11 mouse cellular contexts compared by ENCODE assay signal in genomic region chr11:96873601-96874140, GRCm38 (mm10). TPM values are rescaled to one million over a fixed set of nuclear protein-coding genes. Genes with fewer than 3 reads are reported as not detected.
DNase-seq lines count a peak whose midpoint lies in the region; ATAC-seq and TF ChIP-seq lines count a peak whose summit lies in the region.
"Had no signal": no experiment of that assay in that cellular context is flagged by ENCODE, and none has a peak within 500 bp of the region (broad histone marks: within the 10 kb centered on the region; RNA-seq: fewer than 3 reads in every experiment).

No protein-coding gene starts in this region.

- ATAC-seq in midbrain, embryonic 12.5 days (ENCODE audit: low FRiP score, low read depth), result 0 out of 2 replicates have a peak, but pooled peaks have one; percentile 4
- no peak for ATAC-seq in activated CD4-positive, CD25-positive, alpha-beta regulatory T cell, adult 4 months
- ATAC-seq: Patski had no signal

- no peaks in the 10 kb centered on the region for H3K9me3 ChIP-seq in E14TG2a.4 (ENCODE audit: low read length)
- H3K9me3 ChIP-seq in midbrain, embryonic 12.5 days, result no peaks in the 10 kb centered on the region

- H3K4me1 ChIP-seq in E14TG2a.4 (replicated peaks; ENCODE audit: low read depth, low read length), result peaks cover 50% of the 10 kb centered on the region
- H3K4me1 ChIP-seq in midbrain, embryonic 12.5 days, result peaks cover 66% of the 10 kb centered on the region

- peak; percentile 83 for DNase-seq in embryo, embryonic 10.5 days (ENCODE audit: low spot score)
- peak; percentile 68 for DNase-seq in gastrocnemius, postnatal 10 days
- no peak for DNase-seq in cerebellum, postnatal 36 days
- no peak for DNase-seq in adipocyte (ENCODE audit: low spot score)
- DNase-seq in cerebellum, adult 11-12 months, result no peak
- DNase-seq: cerebellum, adult 11 months had no signal

- 5% methylated on average over 11 of the region's 11 CpGs for WGBS in midbrain, embryonic 12.5 days

- H3K36me3 ChIP-seq in E14TG2a.4 (ENCODE audit: insufficient read depth, low read length), result no peaks in the 10 kb centered on the region
- H3K36me3 ChIP-seq in midbrain, embryonic 12.5 days, result no peaks in the 10 kb centered on the region

- H3K4me3 ChIP-seq in E14TG2a.4 (replicated peaks; ENCODE audit: low read length), result peak overlapping the region; percentile 10; the same call in 1 of the 2 replicates
- H3K4me3 ChIP-seq in midbrain, embryonic 12.5 days, result no peak overlapping the region

- peak overlapping the region; percentile 48 for H3K4me2 ChIP-seq in midbrain, embryonic 12.5 days (replicated peaks)

- peak overlapping the region; percentile 100 for H3K27ac ChIP-seq in midbrain, embryonic 12.5 days (replicated peaks)
- H3K27ac ChIP-seq: macrophage had no signal

- peak overlapping the region; percentile 67 for H3K9ac ChIP-seq in midbrain, embryonic 12.5 days (replicated peaks)

- no peak for TF ChIP-seq CTCF in E14TG2a.4 (conservative IDR thresholded peaks at IDR 0.05; ENCODE audit: low read length)

- peaks cover 56% of the 10 kb centered on the region for H3K27me3 ChIP-seq in E14TG2a.4 (ENCODE audit: insufficient read depth, low read length)
- H3K27me3 ChIP-seq in midbrain, embryonic 12.5 days, result no peaks in the 10 kb centered on the region

RNA-seq across cellular contexts. Expression of gene Copz2, which starts 24.0 kb away (rescaled TPM):
- 10 to 100 TPM; 47.2 to 55.1 TPM for total RNA-seq in gastrocnemius, postnatal 10 days (2021)
- polyA plus RNA-seq in midbrain, embryonic 12.5 days (2016; fragmentation: Nextera tagmentation; extraction: Ambion mirVana), result 36.1 and 43.0 TPM in 2 replicates
- not detected for polyA plus RNA-seq in activated CD4-positive, CD25-positive, alpha-beta regulatory T cell, adult 4 months (2017; shearing (Covaris generic))

RNA-seq across cellular contexts. Expression of gene Cdk5rap3, which starts 42.6 kb away (rescaled TPM):
- 10 to 100 TPM; 30.0 to 39.3 TPM for total RNA-seq in gastrocnemius, postnatal 10 days (2021)
- 107 and 116 TPM in 2 replicates for polyA plus RNA-seq in midbrain, embryonic 12.5 days (2016; fragmentation: Nextera tagmentation; extraction: Ambion mirVana)
- 10 to 100 TPM; 86.7 to 92.1 TPM for polyA plus RNA-seq in activated CD4-positive, CD25-positive, alpha-beta regulatory T cell, adult 4 months (2017; shearing (Covaris generic))

RNA-seq across cellular contexts. Expression of gene Nfe2l1, which starts 43.9 kb away (rescaled TPM):
- total RNA-seq in gastrocnemius, postnatal 10 days (2021), result 100 to 1,000 TPM; 194 to 201 TPM
- 80.9 and 81.1 TPM in 2 replicates for polyA plus RNA-seq in midbrain, embryonic 12.5 days (2016; fragmentation: Nextera tagmentation; extraction: Ambion mirVana)
- 10 to 100 TPM; 19.7 to 22.1 TPM for polyA plus RNA-seq in activated CD4-positive, CD25-positive, alpha-beta regulatory T cell, adult 4 months (2017; shearing (Covaris generic))

RNA-seq across cellular contexts. Expression of gene Prr15l, which starts 54.2 kb away (rescaled TPM):
- not detected for total RNA-seq in gastrocnemius, postnatal 10 days (2021)
- 0.55 and 0.68 TPM in 2 replicates for polyA plus RNA-seq in midbrain, embryonic 12.5 days (2016; fragmentation: Nextera tagmentation; extraction: Ambion mirVana)
- polyA plus RNA-seq in activated CD4-positive, CD25-positive, alpha-beta regulatory T cell, adult 4 months (2017; shearing (Covaris generic)), result under 1 TPM in 1 of 2 experiments, not detected in 1; 0.15 TPM
- polyA plus RNA-seq: macrophage had no signal

Comparison
In these comparisons a context has a peak if more than half of its experiments do, and no peak if none do; other contexts are left out.
1. DNase-seq: peak in embryo, embryonic 10.5 days (single experiment) and gastrocnemius, postnatal 10 days (single experiment); none in cerebellum, postnatal 36 days (0 of 2), adipocyte (single experiment) and cerebellum, adult 11-12 months (single experiment).
2. RNA of gene Copz2, which starts 24.0 kb away (polyA plus RNA-seq): 36.1 to 43.0 TPM in midbrain, embryonic 12.5 days; not detected in activated CD4-positive, CD25-positive, alpha-beta regulatory T cell, adult 4 months; every median in the first group is over 10 times any median in the second.